Comparison of ENCODE assay signal across 9 mouse cellular contexts in the genomic region with DNA sequence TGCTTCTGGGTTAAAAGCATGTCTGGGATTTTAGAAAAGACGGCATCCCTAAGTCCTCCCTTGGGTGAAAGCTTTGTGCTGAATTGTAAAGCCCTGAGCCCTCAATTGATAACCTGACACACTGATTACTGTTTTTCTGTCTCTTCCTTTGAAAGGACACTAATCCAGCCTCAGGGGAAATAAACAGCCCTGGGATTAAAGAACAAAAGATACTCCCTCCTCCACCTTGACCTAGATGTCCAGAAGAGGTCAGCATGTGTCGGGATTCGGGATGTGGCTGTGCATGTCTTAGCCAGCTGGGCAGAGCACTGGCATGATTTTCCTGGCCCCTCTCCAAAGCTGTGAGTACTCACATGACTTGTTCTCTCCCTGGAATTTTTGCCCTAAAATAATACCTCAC.
DNase-seq lines count a peak whose midpoint lies in the region; ATAC-seq and TF ChIP-seq lines count a peak whose summit lies in the region.
"Had no signal": no experiment of that assay in that cellular context is flagged by ENCODE, and none has a peak within 500 bp of the region (broad histone marks: within the 10 kb centered on the region; RNA-seq: fewer than 3 reads in every experiment).

No protein-coding gene starts in this region.

- no peaks in the 10 kb centered on the region for H3K36me3 ChIP-seq in heart, embryonic 10.5 days
- no peaks in the 10 kb centered on the region for H3K36me3 ChIP-seq in hindbrain, postnatal 0 days (ENCODE audit: insufficient read depth, low read length)
- H3K36me3 ChIP-seq in heart, embryonic 12.5 days: no peaks in the 10 kb centered on the region
- H3K36me3 ChIP-seq: liver, embryonic 15.5 days had no signal

- H3K9me3 ChIP-seq in heart, embryonic 10.5 days: no peaks in the 10 kb centered on the region
- H3K9me3 ChIP-seq in hindbrain, postnatal 0 days (ENCODE audit: low read length): no peaks in the 10 kb centered on the region
- H3K9me3 ChIP-seq in heart, embryonic 12.5 days (replicated peaks): no peaks in the 10 kb centered on the region
- H3K9me3 ChIP-seq: liver, embryonic 15.5 days had no signal

- DNase-seq in heart, adult 11 months: peak; percentile 19
- DNase-seq in heart, embryonic 10.5 days (ENCODE audit: low spot score): no peak
- peak; percentile 37 for DNase-seq in MN1 (ENCODE audit: low spot score)
- DNase-seq in cerebellum, postnatal 25 days: peak; percentile 25 to 65
- peak; percentile 77 for DNase-seq in hindbrain, postnatal 0 days (ENCODE audit: low spot score)
- DNase-seq in spleen, postnatal 4 days (ENCODE audit: low spot score in 2 of 2): no peak
- no peak for DNase-seq in frontal cortex, postnatal 25 days (ENCODE audit: low spot score in 2 of 2)

- ATAC-seq in hindbrain, postnatal 0 days: 0 out of 2 replicates have a peak, but pooled peaks have one; percentile 59
- ATAC-seq in heart, embryonic 12.5 days (ENCODE audit: insufficient number of reproducible peaks, low FRiP score): no peak

- WGBS in heart, embryonic 10.5 days: 39% methylated on average over 3 of the region's 3 CpGs
- WGBS in hindbrain, postnatal 0 days: 7% methylated on average over 3 of the region's 3 CpGs
- WGBS in heart, embryonic 12.5 days: 28% methylated on average over 3 of the region's 3 CpGs

- no peak overlapping the region for H3K4me2 ChIP-seq in hindbrain, postnatal 0 days (ENCODE audit: low read depth, low read length)
- no peak overlapping the region for H3K4me2 ChIP-seq in heart, embryonic 12.5 days
- H3K4me2 ChIP-seq: liver, embryonic 15.5 days had no signal

- no peak; the same call in 1 of the 2 replicates for TF ChIP-seq CTCF in hindbrain, postnatal 0 days (IDR thresholded peaks at IDR 0.05; ENCODE audit: low read depth)

- H3K4me1 ChIP-seq in heart, embryonic 10.5 days: no peaks in the 10 kb centered on the region
- H3K4me1 ChIP-seq in hindbrain, postnatal 0 days (ENCODE audit: insufficient read depth, low read length): peaks cover 6% of the 10 kb centered on the region; the same call in 1 of the 2 replicates
- no peaks in the 10 kb centered on the region for H3K4me1 ChIP-seq in heart, embryonic 12.5 days (replicated peaks)
- H3K4me1 ChIP-seq: liver, embryonic 15.5 days had no signal

- no peak overlapping the region for H3K9ac ChIP-seq in hindbrain, postnatal 0 days (replicated peaks; ENCODE audit: low read length)
- H3K9ac ChIP-seq in heart, embryonic 12.5 days: no peak overlapping the region
- H3K9ac ChIP-seq: liver, embryonic 15.5 days had no signal

- no peaks in the 10 kb centered on the region for H3K27me3 ChIP-seq in heart, embryonic 10.5 days (ENCODE audit: insufficient read depth, poor library complexity, severe bottlenecking)
- no peaks in the 10 kb centered on the region for H3K27me3 ChIP-seq in hindbrain, postnatal 0 days (ENCODE audit: insufficient read depth, low read length)
- no peaks in the 10 kb centered on the region for H3K27me3 ChIP-seq in heart, embryonic 12.5 days (replicated peaks)
- H3K27me3 ChIP-seq: liver, embryonic 15.5 days had no signal

- no peak overlapping the region for H3K4me3 ChIP-seq in heart, embryonic 10.5 days
- no peak overlapping the region for H3K4me3 ChIP-seq in hindbrain, postnatal 0 days (ENCODE audit: low read length)
- no peak overlapping the region for H3K4me3 ChIP-seq in heart, embryonic 12.5 days
- H3K4me3 ChIP-seq: liver, embryonic 15.5 days had no signal

- H3K27ac ChIP-seq in heart, embryonic 10.5 days: no peak overlapping the region
- no peak overlapping the region for H3K27ac ChIP-seq in hindbrain, postnatal 0 days
- H3K27ac ChIP-seq in heart, embryonic 12.5 days (ENCODE audit: poor library complexity, severe bottlenecking): no peak overlapping the region
- H3K27ac ChIP-seq: liver, embryonic 15.5 days had no signal

Comparison
In these comparisons a context has a peak if more than half of its experiments do, and no peak if none do; other contexts are left out.
1. DNase-seq: peak in heart, adult 11 months (single experiment), MN1 (single experiment), cerebellum, postnatal 25 days (2 of 2) and hindbrain, postnatal 0 days (single experiment); none in heart, embryonic 10.5 days (single experiment), spleen, postnatal 4 days (0 of 2) and frontal cortex, postnatal 25 days (0 of 2).